ENCODE assay signal across 1 mouse cellular context in genomic region chr13:51777048-51777737, GRCm38 (mm10).
A peak's percentile ranks its signal among the peaks of the same experiment; 100 is the strongest.
TF ChIP-seq lines count a peak whose summit lies in the region.

No protein-coding gene starts in this region.

TF ChIP-seq in MEL, 35 proteins besides CTCF, POLR2A, EP300 and RAD21 (continued from another document):
- TF ChIP-seq TBP (IDR thresholded peaks at IDR 0.05; ENCODE audit: low read depth, low read length) (0 out of 2 replicates have a peak, but pooled peaks have one; percentile 37), SMC3 (IDR thresholded peaks at IDR 0.05; ENCODE audit: low read depth, low read length) (peak; percentile 13; the same call in 1 of the 2 replicates), RCOR1 (IDR thresholded peaks at IDR 0.05; ENCODE audit: low read depth, low read length) (peak; percentile 17; the same call in 1 of the 2 replicates)
